Mouse (Mus musculus): Measurements from ENCODE around the gene Eml4. TPM values are rescaled to one million over a fixed set of nuclear protein-coding genes. Genes with fewer than 3 reads are reported as not detected.

Gene Eml4
- total RNA-seq, 2 experiments from 2014 or later, result 17.5 to 18.1 TPM

DNA sequence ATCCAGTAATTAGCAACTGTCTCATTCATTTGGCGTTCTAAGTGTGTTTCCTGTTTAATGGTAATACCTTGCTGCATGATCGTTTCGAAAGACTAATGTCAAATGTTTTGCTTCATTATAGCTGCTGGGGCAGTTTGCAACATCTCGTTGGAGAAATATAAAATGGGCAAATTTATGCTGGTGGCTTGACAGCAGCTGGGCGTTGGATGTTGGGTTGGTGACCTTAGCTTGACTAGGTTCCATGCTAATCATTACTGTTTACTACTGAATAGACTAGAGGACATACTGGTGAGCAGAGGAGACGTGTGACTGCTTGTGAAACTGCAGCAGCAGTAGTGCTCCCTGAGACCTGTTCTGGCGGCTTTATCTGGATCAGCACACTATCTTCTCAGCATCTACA, 6.5 kb upstream of the Eml4 start:
- DNase-seq, result no peak

DNA sequence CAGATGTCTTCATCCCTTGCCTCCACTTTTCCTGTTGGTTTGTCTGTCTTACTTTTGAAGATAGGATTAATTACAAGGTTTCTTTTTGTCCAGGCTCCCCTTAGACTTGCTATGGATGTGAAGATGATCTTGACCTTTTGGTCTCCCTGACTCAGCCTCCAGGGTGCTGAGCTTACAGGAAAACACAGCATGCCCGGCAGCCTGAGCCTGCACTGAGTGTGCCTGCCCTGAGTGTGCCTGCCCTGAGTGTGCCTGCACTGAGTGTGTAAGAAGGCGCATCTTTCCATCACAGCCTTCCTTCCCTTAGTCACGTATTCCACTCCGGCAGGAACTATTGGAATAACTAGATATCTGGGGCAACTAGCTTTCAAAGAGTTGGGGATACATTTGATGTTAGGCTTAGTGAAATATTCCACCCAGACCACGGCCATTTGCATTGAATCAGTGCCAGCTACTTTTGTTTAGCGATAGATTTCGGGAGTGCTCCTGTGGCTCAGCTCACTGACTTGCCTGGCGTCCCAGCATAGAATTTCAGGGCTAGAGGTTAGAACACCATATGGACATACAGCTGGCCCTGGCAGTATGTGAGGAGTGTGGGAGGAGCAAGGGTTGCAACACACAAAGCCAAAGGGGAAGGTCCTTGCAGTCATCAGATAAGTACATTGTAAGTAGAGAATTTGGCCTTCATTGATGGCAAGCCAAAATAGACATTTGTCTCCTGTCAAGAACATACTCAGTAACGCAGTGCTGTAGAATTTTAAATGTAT, 2.5 kb upstream of the Eml4 start:
- no peak for DNase-seq

DNA sequence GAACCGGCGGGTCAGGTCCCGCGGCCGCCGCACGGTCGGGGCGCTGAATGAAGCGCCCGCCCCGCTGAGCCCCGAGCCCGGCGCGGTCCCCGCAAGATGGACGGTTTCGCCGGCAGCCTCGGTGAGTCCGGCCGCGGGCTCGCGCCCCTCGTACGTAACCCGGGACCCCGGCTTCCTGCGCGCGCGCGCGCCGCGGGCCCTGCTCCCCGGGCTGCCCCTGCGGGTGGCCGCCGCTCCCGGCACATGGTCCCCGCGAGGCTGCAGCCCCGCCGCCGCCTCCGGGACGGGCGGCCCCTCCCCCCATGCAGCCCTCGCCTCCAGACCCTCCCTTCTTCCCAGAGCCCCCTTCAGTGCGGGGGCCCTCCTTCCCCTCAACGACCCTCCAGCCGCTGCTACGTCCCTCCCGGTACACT, 394 bp downstream of the Eml4 start:
- DNase-seq, result no peak

DNA sequence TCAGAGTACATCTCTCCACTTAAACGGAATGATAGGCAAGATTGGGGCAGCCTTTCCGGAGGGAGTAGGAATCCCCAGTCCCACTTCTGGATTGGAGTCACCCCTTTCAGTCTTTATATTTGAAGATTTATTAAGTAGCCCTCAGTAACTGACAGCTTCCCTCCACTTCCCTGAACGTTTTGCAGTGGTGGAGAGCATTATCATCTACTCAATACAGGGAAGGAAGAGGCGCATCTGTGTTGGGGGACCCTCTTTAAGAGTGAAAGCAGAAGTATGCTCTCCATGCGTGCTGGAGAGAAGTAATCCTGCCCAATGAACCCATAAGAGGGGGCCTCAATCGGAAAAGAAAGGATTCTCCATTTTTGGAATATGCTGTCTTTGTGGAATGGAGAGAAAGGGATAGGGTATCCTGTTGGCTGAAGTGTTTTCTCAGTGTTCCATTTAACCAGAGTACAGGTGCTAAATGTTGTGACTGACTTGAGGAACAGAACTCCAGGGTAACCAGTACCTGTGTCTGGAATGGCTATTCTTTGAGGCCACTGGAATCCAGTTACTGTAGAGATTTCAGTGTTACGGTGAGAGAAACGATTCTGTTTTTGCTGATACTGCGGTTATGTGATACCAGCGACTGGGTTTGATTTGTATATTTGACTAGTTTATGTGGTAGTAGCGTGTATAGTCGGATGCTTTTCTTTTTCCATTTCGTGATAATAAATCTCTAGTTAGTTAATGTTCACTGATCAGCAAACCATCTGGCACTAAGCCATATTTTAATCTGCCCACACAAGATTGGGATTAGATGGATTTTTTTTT, 1.1 kb downstream of the Eml4 start:
- no peak for DNase-seq

DNA sequence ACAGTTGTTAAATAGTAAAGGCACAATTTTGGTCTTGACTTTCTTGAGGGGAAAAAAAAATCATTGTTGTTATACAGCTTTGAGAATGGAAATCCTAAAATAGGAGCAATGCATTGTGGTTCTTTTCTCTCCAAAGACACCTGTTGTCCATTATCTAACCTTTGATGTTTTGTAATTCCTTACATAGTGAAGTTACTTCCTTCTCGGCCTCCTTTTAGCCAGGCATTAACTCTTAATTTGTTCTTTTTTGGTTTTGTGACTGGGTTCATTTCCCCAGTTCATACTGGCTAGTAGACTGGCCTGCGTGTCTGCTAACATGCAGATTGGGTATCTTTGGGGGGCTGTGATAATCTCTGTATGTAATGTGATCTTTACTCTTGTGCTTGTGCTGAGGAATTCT, 1.7 kb downstream of the Eml4 start:
- DNase-seq, result no peak

DNA sequence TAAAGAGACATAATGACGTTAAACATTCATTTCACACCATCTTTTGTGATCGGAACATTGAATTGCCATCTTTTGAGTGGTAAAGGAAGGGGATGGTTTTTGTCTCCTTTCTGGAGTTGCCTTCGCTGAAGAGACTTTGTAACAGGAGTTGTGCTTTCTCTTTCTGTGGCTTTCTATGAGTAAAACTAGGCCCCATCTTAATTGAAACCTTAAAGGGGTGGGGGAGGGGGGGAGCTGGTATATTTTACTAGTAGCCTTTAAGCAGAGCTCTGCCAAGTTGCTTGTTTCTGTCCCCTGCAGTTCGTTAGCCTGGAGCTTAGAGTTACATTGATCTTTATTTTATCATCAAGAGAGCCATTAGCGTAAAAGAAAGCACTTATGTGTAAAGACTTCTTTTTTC, 2.3 kb downstream of the Eml4 start:
- no peak for DNase-seq

DNA sequence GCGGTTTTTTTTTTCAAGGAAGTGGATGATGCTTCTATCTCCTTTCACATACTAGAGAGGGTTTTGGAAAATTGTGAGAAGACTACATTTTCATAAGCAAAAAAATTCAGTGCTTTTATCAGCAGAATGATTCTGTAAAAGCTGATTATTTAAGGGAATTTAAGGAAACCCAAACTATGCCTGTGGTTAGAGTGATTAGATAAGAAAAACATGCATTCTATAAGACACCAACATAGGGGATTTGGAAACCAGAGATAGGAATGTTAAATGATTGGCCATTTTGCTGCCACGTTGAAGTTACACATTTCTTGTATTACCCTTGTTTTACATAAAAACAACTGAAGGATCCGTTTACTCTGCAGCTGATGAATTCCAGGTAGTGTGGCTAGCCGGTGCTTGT, 2.7 kb downstream of the Eml4 start:
- DNase-seq, result no peak

DNA sequence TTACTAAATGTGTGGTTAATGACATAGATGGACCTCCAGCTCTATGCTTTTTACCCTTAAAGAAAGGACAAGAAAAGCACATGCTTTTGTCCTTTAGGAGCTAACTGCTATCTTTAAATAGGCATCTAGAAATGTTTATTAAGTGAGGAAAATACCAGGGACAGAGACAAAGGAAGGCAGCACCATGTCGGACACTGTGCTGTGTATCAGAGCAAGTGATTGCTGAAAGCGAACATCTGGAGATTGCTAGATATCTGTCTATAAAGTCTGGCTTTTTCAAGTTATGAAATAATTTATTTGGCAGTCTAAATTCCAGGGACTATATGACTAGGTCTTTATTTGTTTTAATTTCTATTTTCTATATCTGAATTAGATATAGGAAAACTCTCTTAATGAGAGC, 4.8 kb downstream of the Eml4 start:
- no peak for DNase-seq

DNA sequence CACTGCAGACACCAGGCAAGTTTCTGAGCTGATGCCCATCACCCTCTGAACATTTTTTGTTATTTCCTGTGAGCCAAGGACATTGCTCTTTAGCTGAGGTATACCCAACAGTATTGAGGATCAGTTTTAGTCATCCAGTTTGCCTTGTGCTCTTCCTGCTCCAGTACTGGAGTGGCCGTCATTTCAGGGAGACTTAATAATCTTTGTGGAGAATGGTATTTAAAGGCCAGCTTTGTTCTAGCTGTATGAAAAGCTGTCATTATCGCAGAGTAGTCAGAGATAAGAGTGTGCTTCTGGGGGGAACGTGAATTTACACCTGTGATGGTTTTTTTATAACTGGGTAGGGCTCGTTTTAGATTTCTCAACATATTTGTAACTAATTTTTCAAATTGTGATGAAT, 9.2 kb downstream of the Eml4 start:
- DNase-seq, result no peak

DNA sequence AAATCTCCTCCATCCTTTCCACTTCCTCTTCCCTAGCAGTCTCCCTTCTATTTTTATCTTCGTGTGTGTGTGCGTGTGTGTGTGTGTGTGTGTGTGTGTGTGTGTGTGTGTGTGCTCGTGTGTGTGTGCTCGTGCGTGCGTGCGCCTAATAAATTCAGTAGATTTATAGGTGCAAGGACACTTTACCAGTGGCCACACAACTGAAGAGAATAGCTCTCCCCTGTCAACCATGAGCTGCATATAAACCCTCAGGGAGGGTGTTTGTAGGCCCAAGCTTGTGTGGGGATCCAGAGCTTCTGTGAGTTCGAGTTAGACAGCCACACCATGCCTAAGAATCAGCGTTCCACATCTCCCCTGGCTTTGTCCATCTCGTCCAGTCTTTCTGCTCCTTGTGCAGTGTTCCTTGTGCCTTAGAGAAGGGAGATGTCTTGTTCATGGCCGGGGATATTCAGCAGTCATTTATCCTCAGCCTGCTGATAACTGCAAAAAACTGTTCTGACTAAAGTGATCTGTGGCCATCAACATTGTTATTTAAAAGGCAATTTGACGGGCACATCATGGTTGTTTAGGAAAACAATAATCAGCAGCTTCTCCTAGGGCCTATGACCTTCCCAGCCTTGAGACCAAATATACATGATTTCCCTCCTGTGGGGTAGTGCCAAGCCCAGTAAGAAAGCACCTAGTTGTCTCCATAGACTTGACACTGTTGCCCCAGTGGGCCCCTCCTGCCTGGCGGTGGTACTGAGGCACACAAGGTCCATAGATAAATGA, 10.2 kb downstream of the Eml4 start:
- DNase-seq, result no peak

DNA sequence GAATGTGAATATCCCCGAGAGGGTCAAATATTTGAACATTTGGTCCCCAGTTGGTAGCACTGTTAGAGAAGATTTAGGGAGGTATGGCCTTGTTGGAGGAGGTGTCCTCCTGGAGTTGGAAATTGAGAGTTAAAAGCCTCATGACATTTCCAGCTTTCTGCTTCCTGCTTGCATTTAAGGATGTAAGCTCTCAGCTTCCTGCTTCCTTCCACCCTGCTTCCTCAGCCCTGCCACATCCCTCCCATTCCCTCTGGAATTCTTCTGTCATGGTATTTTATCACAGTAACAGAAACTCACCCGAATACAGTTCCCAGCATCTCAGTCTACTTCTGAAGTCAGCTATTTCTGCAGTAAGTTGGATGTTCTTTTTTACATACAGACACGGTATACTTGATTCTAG, 12.3 kb downstream of the Eml4 start:
- no peak for DNase-seq

DNA sequence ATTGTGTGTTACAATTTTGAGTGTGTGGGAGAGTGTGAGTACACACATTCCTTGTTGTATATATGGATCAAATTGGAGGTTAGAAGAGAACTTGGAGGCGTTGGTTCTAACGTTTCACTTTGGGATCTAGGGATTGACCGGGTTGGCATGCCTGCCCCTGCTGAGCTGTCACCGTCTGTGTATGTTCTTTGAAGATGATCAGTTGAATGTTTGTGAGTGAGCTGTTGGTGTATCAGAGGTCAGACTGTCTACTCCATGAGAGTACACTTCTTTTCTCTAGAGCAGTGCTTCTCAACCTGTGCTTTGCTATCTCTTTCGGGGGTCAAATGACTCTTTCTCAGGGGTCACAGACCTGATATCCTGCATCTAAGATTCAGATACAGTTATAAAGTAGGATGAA, 13.6 kb downstream of the Eml4 start:
- DNase-seq, result no peak

DNA sequence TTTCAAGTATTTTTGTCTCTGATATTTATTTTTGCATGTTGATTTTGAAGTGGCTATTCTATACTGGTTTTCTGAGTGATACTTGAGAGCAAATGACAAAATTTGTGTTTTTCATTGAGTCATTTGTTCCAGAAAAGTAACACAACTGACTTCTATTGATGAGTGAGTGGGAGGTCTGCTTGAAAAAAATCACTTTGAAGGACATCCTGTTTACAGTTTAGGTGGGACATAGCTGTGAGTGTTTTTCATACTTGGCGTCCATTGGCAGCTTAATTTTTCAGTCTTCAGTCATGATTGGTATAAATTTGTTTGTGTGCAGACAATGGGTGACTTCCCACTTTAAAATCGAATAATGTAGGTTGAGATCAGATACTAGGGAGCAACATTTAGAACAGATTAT, 14.4 kb downstream of the Eml4 start:
- no peak for DNase-seq

DNA sequence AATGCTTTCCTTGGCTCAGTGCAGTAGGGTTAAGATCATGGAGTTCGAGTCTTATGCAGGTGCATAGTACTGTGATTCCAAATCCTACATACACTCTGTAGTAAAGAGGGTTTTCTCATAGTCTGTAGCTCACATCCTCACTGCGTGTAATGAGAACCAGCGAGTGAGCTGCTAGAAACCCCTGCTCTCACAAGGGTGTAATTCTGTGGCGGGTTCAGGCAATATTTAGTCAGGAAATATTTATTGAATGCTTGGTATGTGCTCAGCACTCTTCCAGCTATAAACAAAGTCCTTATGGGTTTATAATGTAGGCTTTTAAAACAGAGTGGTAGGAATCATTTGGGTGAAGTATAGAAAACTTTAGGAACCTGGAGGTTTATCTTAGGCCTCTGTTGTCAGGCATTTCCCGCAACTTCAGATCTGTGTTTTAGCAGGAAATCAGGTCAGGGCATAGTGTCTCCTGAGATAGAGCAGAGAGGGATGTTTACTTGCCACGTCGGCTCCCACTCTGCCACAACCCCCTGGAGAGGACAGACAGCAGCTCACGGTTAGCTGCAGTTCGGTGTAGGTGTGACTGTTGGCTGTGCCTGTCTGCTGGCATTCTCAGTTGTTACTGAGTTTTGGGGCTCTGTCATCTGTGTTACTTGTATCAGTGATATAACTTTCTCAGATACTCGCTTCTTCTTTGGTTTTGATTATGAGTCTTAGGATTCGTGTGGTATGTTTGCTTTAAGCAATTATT, 15.1 kb downstream of the Eml4 start:
- DNase-seq, result no peak

DNA sequence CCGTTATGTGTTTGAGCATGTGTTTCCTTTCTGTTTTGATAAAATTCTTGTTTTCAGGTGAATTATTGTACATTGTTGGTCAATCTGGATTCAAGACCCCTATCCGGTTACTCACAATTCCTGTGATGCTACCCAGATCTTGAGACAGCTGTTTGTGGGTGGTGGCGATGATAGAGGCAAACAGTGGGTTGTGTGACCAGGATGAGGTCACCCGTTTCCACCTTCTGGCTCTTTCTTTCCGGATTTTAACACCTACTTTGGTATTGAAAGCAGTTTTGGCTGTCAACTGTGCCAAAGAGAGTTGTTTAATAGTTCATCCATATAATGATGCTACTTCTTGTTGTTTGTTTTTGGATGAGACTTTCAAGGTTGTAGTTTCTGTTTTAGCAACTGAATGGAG, 16.7 kb downstream of the Eml4 start:
- no peak for DNase-seq

DNA sequence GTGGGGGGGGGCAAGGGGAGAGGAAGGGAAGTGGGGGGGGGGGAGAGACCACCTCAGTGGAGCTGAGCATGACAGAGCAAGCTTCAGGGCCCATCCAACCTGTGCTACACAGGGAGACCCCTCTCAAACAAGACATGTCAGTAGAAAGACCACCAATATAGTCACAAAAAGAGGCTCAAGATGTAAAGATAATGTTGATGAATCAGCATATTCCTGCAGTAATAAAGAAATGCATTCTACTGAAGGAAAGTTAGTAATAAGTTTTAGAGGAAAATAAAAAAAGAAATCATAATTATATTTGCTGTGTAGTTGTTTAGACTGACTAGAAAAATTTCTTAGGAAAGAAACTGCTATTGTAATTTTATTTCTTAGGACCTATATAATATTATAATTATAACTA, 23.4 kb downstream of the Eml4 start:
- no peak for DNase-seq

DNA sequence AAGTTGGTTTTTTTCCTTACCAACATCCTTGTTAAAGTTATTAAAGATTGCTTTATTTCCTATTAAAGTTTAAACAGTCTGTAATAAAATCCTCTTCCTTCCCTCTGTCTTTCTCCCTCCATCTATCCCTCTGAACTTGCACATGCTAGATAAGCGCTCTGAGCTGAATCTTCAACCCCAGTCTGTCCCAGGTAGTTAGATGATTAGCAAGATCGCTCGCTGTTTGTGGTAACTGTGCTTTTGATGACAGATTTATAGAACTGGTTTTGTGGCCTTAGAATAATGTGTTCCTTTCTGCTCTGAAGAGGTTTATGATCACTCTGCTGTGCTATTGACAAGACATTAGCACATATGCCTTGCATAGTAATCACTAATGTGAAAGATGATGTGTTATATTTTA, 25.1 kb downstream of the Eml4 start:
- no peak for DNase-seq

DNA sequence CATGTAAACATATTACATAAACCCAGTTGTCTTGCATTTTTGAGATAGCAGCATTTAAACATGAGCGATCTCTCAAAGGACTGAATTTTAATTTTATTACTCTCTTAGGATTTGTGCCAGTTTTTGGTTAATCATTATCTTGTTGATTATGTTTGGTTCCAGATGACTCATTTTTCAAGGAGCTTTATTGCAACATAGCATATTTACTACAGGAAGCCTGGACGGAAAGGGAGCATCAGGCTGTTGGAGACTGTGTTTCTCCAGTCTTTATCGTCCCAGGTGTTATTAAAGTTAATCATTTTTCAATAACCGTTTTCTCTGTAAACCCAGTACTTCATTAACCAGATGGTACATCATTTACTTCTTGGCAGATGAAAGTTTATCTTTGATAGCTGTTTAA, 26.1 kb downstream of the Eml4 start:
- no peak for DNase-seq

DNA sequence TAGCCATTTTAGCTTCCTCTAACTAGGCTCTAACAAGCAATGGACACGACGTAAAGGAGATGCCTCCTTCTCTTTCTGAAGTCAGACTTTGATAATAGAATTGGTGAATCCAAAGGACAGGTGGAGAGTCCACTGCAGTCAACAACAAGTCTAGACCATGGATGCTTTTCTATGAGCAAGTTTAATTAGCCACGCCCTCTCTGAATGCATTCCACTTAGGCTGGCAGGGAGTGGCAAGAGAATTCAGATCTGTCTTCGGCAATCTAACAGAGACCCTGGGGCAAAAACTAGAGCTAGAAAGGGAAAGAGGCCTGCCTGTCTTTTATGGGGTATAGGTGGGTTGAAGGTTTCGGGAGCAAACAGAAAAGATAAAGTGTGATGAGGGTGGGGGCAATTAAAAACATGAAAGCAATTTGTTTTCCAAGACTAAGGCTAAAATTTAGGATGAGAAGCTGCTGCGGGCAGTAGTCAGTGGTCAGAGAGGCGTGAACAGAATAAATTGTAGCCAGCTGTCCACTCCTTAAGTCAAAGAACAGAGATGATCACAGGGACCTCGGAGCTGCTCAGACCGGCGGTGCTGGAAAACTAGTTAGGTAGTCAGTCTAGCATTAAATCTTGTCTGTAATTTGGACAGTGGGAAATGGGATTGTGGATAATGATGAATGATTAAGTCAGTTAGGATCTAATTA, 27.2 kb downstream of the Eml4 start:
- DNase-seq, result no peak

DNA sequence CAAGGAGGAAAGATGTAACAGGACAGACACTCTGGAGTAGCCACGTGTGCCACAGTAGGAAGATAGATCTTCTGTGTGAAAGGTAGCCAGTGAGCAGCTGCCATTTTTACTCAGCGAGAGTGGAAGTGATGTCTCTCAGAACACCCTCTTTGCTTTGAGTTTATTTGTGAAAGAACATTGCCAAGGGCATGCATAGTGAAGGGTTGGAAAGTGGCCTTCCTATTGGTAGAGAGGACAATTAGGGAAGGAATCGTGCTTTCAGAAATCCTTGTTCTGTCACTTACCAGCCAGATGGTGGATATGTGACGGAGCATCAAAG, 27.7 kb downstream of the Eml4 start:
- no peak for DNase-seq

DNA sequence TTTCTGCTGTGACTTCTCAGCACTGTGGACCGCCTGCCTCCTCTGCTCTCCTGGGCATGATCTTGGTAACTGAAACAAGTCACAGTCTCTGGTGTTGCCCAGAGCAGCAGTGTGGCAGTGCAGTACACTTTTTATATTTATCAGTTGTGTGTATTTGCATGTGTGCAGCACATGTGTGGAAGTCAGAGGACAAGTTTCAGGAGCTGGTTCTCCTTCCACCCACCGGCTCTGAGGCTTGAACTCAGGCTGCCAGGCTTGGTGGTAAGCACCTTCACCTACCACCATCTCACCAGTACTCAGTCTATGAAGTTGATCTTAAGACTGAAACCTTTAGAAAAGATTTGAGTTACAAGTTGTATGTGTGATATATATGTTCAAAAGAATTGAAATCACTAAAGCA, 28.6 kb downstream of the Eml4 start:
- DNase-seq, result no peak

DNA sequence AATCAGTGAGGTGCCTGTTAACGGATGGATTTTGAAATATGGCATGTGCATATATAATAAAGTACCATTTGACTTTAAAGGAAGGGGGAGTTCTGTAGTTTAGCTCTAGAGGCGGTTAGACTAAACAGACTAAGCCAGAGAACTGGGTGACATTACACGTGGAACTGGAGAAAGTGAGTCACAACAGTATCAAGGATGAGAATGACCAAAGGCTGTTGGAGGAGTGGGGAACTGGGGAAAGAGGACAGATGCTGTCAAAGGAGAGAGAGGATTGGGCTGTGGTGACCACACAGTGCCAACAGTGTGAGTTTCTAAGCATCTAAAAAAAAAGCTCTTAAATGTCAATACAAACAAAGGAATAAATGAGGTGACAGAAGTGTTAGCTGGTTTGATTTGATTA, 29.1 kb downstream of the Eml4 start:
- no peak for DNase-seq

Data from heart, postnatal 4 days (tissue).